ENCODE assay signal across 16 mouse cellular contexts in genomic region chr5:74250308-74250707, GRCm38 (mm10). TPM values are rescaled to one million over a fixed set of nuclear protein-coding genes. Genes with fewer than 3 reads are reported as not detected.
DNase-seq lines count a peak whose midpoint lies in the region; ATAC-seq and TF ChIP-seq lines count a peak whose summit lies in the region.
"Had no signal": no experiment of that assay in that cellular context is flagged by ENCODE, and none has a peak within 500 bp of the region (broad histone marks: within the 10 kb centered on the region; RNA-seq: fewer than 3 reads in every experiment).

No protein-coding gene starts in this region.

- H3K36me3 ChIP-seq in intestine, embryonic 14.5 days (ENCODE audit: control insufficient read depth, insufficient read depth, low read length) = no peaks in the 10 kb centered on the region
- no peaks in the 10 kb centered on the region for H3K36me3 ChIP-seq in intestine, postnatal 0 days (ENCODE audit: control insufficient read depth, insufficient read depth)
- H3K36me3 ChIP-seq in embryonic facial prominence, embryonic 13.5 days = no peaks in the 10 kb centered on the region
- H3K36me3 ChIP-seq in limb, embryonic 15.5 days = no peaks in the 10 kb centered on the region
- H3K36me3 ChIP-seq in forebrain, embryonic 16.5 days (ENCODE audit: control insufficient read depth, insufficient read depth) = no peaks in the 10 kb centered on the region
- H3K36me3 ChIP-seq: liver, embryonic 13.5 days; midbrain, embryonic 15.5 days had no signal

- H3K27me3 ChIP-seq in intestine, embryonic 14.5 days (replicated peaks; ENCODE audit: control insufficient read depth, insufficient read depth, low read length) = no peaks in the 10 kb centered on the region
- H3K27me3 ChIP-seq in intestine, postnatal 0 days (replicated peaks; ENCODE audit: control insufficient read depth, insufficient read depth, low read length) = no peaks in the 10 kb centered on the region
- no peaks in the 10 kb centered on the region for H3K27me3 ChIP-seq in embryonic facial prominence, embryonic 13.5 days
- no peaks in the 10 kb centered on the region for H3K27me3 ChIP-seq in limb, embryonic 15.5 days
- no peaks in the 10 kb centered on the region for H3K27me3 ChIP-seq in forebrain, embryonic 16.5 days (replicated peaks; ENCODE audit: control insufficient read depth, insufficient read depth, low read length)
- H3K27me3 ChIP-seq: liver, embryonic 13.5 days; midbrain, embryonic 15.5 days had no signal

- peak; percentile 57 for DNase-seq in gastrocnemius, adult 2 months
- DNase-seq in gastrocnemius, postnatal 14 days = no peak
- DNase-seq in intestine, embryonic 14.5 days (ENCODE audit: low spot score) = no peak
- no peak for DNase-seq in right cerebral cortex, adult 2 months (ENCODE audit: low spot score in 2 of 2)
- DNase-seq: adrenal gland, adult 8-10 months; cerebellum, postnatal 36 days; heart, postnatal 36 days; kidney, postnatal 10 days; liver, embryonic 13.5 days; thymus, adult 18-20 months had no signal

- WGBS in intestine, embryonic 14.5 days = 56% methylated on average over 7 of the region's 7 CpGs
- 76% methylated on average over 7 of the region's 7 CpGs for WGBS in intestine, postnatal 0 days
- WGBS in embryonic facial prominence, embryonic 13.5 days = 30% methylated on average over 7 of the region's 7 CpGs
- 32% methylated on average over 7 of the region's 7 CpGs for WGBS in limb, embryonic 15.5 days
- 68% methylated on average over 7 of the region's 7 CpGs for WGBS in forebrain, embryonic 16.5 days

- no peaks in the 10 kb centered on the region for H3K9me3 ChIP-seq in intestine, embryonic 14.5 days (ENCODE audit: control insufficient read depth, low read length)
- no peaks in the 10 kb centered on the region for H3K9me3 ChIP-seq in intestine, postnatal 0 days (ENCODE audit: control insufficient read depth)
- H3K9me3 ChIP-seq in embryonic facial prominence, embryonic 13.5 days = no peaks in the 10 kb centered on the region
- H3K9me3 ChIP-seq in limb, embryonic 15.5 days = no peaks in the 10 kb centered on the region
- H3K9me3 ChIP-seq in forebrain, embryonic 16.5 days (ENCODE audit: control insufficient read depth, low read length) = no peaks in the 10 kb centered on the region
- H3K9me3 ChIP-seq: liver, embryonic 13.5 days; midbrain, embryonic 15.5 days had no signal

- intact Hi-C loops in gastrocnemius, adult 2 months (cut with DNase I) = loop anchor here (5.0 kb wide), 1 partner anchor 103 kb away; no protein-coding TSS in a partner anchor
- intact Hi-C loops in gastrocnemius, postnatal 14 days (cut with DNase I; ENCODE audit: low total_unique reads) = no loop called here

- no peak overlapping the region for H3K9ac ChIP-seq in intestine, embryonic 14.5 days (ENCODE audit: low read length)
- H3K9ac ChIP-seq in intestine, postnatal 0 days (ENCODE audit: low read depth, low read length) = no peak overlapping the region
- H3K9ac ChIP-seq in embryonic facial prominence, embryonic 13.5 days = 0 out of 2 replicates have a peak overlapping the region, but pooled peaks have one; percentile 11
- no peak overlapping the region for H3K9ac ChIP-seq in limb, embryonic 15.5 days
- no peak overlapping the region for H3K9ac ChIP-seq in forebrain, embryonic 16.5 days (replicated peaks; ENCODE audit: low read depth, low read length)
- H3K9ac ChIP-seq: midbrain, embryonic 15.5 days had no signal

- H3K4me3 ChIP-seq in gastrocnemius, adult 2 months = no peak overlapping the region
- no peak overlapping the region for H3K4me3 ChIP-seq in intestine, embryonic 14.5 days (ENCODE audit: low read depth, low read length)
- no peak overlapping the region for H3K4me3 ChIP-seq in intestine, postnatal 0 days (ENCODE audit: low read depth, low read length)
- no peak overlapping the region for H3K4me3 ChIP-seq in embryonic facial prominence, embryonic 13.5 days
- H3K4me3 ChIP-seq in limb, embryonic 15.5 days = no peak overlapping the region
- no peak overlapping the region for H3K4me3 ChIP-seq in forebrain, embryonic 16.5 days (replicated peaks; ENCODE audit: low read length)
- H3K4me3 ChIP-seq: liver, embryonic 13.5 days; midbrain, embryonic 15.5 days had no signal

- no peak for ATAC-seq in intestine, embryonic 14.5 days (replicated peaks; ENCODE audit: low FRiP score, low TSS enrichment, low read depth)
- ATAC-seq in intestine, postnatal 0 days = no peak
- ATAC-seq in embryonic facial prominence, embryonic 13.5 days (ENCODE audit: insufficient number of reproducible peaks, insufficient read depth, low FRiP score, low TSS enrichment, low read depth) = no peak
- no peak for ATAC-seq in limb, embryonic 15.5 days (ENCODE audit: insufficient number of reproducible peaks, low FRiP score, low TSS enrichment, low read depth)
- no peak for ATAC-seq in forebrain, embryonic 16.5 days
- ATAC-seq: inflammation-experienced regulatory T-cells, adult 6 months; midbrain, embryonic 15.5 days had no signal

- no peak for TF ChIP-seq CTCF in gastrocnemius, adult 2 months (IDR thresholded peaks at IDR 0.05)
- no peak for TF ChIP-seq CTCF in intestine, postnatal 0 days (IDR thresholded peaks at IDR 0.05; ENCODE audit: low read depth)

- no peak overlapping the region for H3K4me2 ChIP-seq in intestine, embryonic 14.5 days (ENCODE audit: low read length)
- H3K4me2 ChIP-seq in intestine, postnatal 0 days (replicated peaks; ENCODE audit: low read depth) = no peak overlapping the region
- H3K4me2 ChIP-seq in embryonic facial prominence, embryonic 13.5 days = no peak overlapping the region
- no peak overlapping the region for H3K4me2 ChIP-seq in limb, embryonic 15.5 days
- H3K4me2 ChIP-seq in forebrain, embryonic 16.5 days (ENCODE audit: low read length) = no peak overlapping the region
- H3K4me2 ChIP-seq: liver, embryonic 13.5 days; midbrain, embryonic 15.5 days had no signal

- peak overlapping the region; percentile 75 for H3K27ac ChIP-seq in gastrocnemius, adult 2 months
- peak overlapping the region; percentile 71; the same call in 1 of the 2 replicates for H3K27ac ChIP-seq in intestine, embryonic 14.5 days (ENCODE audit: low read depth)
- no peak overlapping the region for H3K27ac ChIP-seq in intestine, postnatal 0 days (ENCODE audit: low read depth, low read length)
- H3K27ac ChIP-seq in embryonic facial prominence, embryonic 13.5 days = peak overlapping the region; percentile 76
- H3K27ac ChIP-seq in limb, embryonic 15.5 days = peak overlapping the region; percentile 44
- no peak overlapping the region for H3K27ac ChIP-seq in forebrain, embryonic 16.5 days (ENCODE audit: low read length)
- H3K27ac ChIP-seq: midbrain, embryonic 15.5 days had no signal

- H3K4me1 ChIP-seq in intestine, embryonic 14.5 days (replicated peaks; ENCODE audit: control insufficient read depth, insufficient read depth, low read length) = peaks cover 42% of the 10 kb centered on the region
- no peaks in the 10 kb centered on the region for H3K4me1 ChIP-seq in intestine, postnatal 0 days (replicated peaks; ENCODE audit: control insufficient read depth, insufficient read depth, low read length)
- H3K4me1 ChIP-seq in embryonic facial prominence, embryonic 13.5 days = peaks cover 45% of the 10 kb centered on the region
- H3K4me1 ChIP-seq in limb, embryonic 15.5 days = peaks cover 33% of the 10 kb centered on the region
- H3K4me1 ChIP-seq in forebrain, embryonic 16.5 days (replicated peaks; ENCODE audit: control insufficient read depth, insufficient read depth, low read length) = peaks cover 9% of the 10 kb centered on the region
- H3K4me1 ChIP-seq: midbrain, embryonic 15.5 days had no signal

RNA-seq across cellular contexts. Expression of gene Rasl11b, which starts 55.2 kb away (rescaled TPM):
- 1 to 10 TPM; 2.0 to 5.4 TPM for total RNA-seq in gastrocnemius, adult 2 months (2021)
- 1 to 10 TPM; 4.1 to 5.3 TPM for total RNA-seq in gastrocnemius, postnatal 14 days (2021)
- 39.6 and 43.8 TPM in 2 replicates for polyA plus RNA-seq in intestine, embryonic 14.5 days (2014; fragmentation: Nextera tagmentation; extraction: Ambion mirVana)
- 15.9 and 19.4 TPM in 2 replicates for polyA plus RNA-seq in intestine, postnatal 0 days (2015; fragmentation: Nextera tagmentation; extraction: Ambion mirVana)
- polyA plus RNA-seq in embryonic facial prominence, embryonic 13.5 days (2015; fragmentation: Nextera tagmentation; extraction: Ambion mirVana) = 148 and 177 TPM in 2 replicates
- polyA plus RNA-seq in limb, embryonic 15.5 days (2015; fragmentation: Nextera tagmentation; extraction: Ambion mirVana) = 126 and 133 TPM in 2 replicates
- 31.2 and 41.5 TPM in 2 replicates for polyA plus RNA-seq in forebrain, embryonic 16.5 days (2015; fragmentation: Nextera tagmentation; extraction: Ambion mirVana)

Comparison
In these comparisons a context has a peak if more than half of its experiments do, and no peak if none do; other contexts are left out.
1. H3K27ac ChIP-seq: peak in gastrocnemius, adult 2 months (single experiment), intestine, embryonic 14.5 days (single experiment), embryonic facial prominence, embryonic 13.5 days (single experiment) and limb, embryonic 15.5 days (single experiment); none in intestine, postnatal 0 days (single experiment) and forebrain, embryonic 16.5 days (single experiment).